Mouse (Mus musculus) frontal cortex, postnatal 25 days (tissue): Measurements from ENCODE around the gene 1700012B07Rik.

ENCODE experiments used
- DNase-seq, 2 experiments: peaks; one replicate each; pipeline ENCODE4 v3.0.0; 2022; ENCODE audit warnings: low spot score in 2 of 2

1700012B07Rik gene

DNA sequence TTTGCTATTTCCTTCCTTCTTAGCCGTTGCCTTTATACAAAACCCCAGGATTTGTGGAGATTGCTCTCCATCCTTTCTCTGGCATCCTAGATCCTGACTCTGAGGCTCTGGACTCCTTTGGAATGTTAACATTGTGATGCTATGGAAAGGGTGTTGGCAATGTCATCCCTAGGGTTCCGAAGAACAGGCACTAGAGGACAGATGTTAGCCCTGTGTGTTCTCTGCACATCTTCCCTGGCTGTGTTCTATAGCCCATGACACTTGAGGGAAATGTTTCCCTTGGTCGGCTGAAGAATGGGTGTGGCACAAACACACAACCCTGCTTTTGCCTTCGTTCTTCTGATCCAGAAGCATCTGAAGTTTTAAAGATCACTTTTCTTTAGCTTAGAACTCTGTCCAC lies at the start of gene 1700012B07Rik:
1700012B07Rik (minus strand) TSS at position 101 of the 400 bp plus-strand sequence.
- no peak for DNase-seq

DNA sequence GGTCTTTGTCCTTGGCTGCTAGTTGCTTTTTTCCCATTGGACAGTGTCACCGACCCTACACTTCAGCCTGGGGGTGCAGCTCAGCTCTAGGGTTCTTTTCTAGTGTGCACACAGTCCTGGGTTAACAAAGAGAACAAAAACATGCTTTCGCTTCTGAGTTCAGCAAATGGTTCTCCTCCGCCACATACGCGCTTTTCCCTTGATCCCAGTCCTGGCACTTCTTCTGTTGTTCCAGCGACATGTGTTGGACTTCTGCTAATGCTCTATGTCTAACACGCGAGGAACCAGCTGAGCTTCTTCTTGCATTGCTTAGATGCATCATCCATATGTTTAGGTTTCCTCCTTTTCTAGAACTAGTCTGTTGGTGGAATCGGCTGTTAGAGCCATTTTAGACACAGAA lies 48.9 kb upstream of the 1700012B07Rik start:
- no peak for DNase-seq

DNA sequence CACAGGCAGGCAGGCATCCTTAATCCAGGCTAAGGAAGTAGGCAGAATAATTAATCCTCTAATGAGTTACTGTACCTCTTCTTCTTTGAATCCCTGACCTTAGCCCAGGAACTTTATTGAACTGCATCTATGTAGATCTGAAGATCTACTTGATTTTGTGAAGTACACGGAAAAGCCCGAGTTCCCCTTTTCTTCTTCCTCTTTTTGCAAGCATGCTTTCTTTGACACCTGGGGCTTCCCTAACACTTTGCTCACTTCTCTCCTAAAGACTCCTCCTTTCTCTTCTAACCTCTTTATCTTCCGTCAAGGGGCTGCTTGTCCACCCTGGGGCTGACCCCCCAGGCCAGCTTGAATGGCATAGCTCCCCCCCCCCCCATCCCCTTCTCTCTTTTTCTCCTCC lies 48.0 kb upstream of the 1700012B07Rik start:
- no peak for DNase-seq

DNA sequence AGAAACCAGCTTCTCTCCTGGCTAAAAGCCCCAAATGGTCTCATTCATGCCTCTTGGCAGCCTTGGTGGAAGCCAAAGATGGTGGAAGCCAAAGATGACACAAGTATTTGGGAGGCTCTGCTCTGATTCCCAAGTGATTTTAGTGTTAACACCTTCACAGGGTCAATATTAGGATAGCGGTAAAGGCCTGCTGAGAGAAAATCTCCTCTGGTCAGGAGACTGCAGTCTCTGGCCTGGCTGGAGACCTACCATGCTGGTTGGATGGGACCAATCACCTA lies 47.6 kb upstream of the 1700012B07Rik start:
- no peak for DNase-seq

DNA sequence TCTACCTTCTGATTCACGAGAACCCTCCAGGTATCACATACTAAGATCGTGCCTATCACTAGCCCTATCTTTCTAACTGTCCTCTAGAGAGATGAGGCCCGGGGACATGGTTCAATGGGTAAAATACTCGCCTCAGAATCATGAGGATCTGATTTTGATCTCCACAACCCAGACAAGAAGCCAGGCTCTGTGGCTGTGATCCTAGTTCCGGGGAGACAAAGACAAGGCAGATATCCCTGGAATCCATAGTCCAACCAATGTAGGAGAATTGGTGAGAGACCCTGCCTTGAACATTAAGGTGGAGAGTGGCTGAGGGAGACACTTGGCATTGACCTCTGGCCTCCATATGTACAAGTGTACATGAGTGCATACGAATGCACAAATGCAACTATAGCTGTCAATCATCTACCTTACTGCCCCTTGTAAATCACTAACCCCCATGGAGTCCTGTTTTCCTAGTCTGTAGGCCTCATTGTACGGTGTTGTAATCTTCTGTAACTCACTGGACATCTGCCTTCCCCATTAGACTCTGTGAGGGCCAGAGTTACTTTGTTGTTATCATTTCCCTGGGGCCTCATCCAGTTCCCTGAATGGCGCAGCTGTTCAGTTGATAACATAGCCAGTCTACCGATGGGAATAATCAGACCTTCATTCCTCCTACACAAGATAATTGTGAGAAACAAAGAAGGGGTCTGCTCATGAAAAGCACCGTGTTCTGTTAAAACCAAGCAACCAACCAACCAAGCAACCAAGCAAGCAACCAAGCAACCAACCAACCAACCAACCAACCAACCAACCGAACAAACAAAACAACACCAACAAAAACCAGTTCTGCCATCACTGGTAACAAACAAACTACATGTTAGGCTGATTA lies 47.0 kb upstream of the 1700012B07Rik start:
- DNase-seq, result no peak

DNA sequence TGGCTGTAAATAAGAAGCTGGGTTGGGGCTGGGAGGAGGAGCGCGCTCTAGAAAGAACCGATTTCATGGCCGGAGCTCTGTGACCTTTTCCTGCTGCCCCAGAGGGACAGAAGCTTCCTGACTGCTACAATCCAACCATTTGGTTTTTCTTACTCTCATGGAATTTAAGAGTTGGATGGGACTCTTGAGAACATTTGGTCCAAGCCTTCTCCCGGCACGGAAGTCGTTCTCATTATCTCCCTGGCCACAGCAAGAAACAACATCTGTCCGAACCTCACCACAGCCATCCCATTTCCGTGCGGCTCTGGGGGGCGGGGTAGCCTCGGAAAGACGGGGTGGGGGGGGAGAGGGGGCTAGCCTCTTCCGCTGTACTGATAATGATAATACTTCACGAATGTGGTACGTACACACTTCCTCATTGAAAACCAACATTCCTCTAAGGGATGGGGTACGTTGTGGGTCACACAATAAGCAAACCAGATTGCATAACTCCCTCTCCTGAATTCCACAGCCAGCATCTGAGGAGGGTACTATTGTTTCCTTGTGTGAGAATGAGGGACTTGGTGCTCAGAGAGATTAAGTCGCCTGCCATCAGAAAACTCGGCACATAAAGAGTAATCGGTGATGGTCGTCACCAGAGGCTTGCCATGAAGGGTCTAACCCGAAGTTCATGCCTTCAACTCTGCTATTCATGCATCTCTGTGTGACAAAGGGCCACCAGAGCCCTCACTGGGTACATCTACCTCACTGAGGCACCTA lies 46.2 kb upstream of the 1700012B07Rik start:
- DNase-seq, result no peak

- no peak for DNase-seq
These were observed 45.4 kb upstream of the 1700012B07Rik start for GRCm38 (mm10) chr11:109873161-109873775.

- DNase-seq, result no peak
These were observed 44.8 kb upstream of the 1700012B07Rik start for GRCm38 (mm10) chr11:109872674-109873073.

- no peak for DNase-seq
These were observed 44.2 kb upstream of the 1700012B07Rik start for GRCm38 (mm10) chr11:109872056-109872455.

DNA sequence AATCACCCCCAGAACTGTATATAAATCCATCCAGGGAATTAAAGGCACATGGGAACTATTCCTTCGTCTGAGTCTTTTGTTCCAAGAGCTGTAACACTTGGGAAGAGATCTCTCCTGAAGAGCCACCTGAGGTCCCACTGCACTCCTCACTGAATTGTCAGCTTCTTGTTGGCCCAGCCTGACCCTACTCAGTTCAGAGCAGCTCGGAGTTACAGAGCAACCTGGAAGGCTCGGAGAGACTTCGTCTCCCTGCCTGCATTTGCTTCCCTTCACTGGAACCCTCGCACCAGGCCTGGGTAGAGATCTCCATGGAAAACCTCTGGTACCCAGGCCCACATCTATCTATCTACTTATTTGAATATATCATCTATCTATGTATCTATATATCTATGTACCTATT lies 40.0 kb upstream of the 1700012B07Rik start:
- DNase-seq, result no peak

GRCm38 (mm10) chr11:109866537-109867160 lies 38.8 kb upstream of the 1700012B07Rik start:
- DNase-seq, result no peak

GRCm38 (mm10) chr11:109865526-109865925 lies 37.7 kb upstream of the 1700012B07Rik start:
- DNase-seq, result no peak

- DNase-seq, result no peak
These were observed 36.1 kb upstream of the 1700012B07Rik start for GRCm38 (mm10) chr11:109863951-109864350.

DNA sequence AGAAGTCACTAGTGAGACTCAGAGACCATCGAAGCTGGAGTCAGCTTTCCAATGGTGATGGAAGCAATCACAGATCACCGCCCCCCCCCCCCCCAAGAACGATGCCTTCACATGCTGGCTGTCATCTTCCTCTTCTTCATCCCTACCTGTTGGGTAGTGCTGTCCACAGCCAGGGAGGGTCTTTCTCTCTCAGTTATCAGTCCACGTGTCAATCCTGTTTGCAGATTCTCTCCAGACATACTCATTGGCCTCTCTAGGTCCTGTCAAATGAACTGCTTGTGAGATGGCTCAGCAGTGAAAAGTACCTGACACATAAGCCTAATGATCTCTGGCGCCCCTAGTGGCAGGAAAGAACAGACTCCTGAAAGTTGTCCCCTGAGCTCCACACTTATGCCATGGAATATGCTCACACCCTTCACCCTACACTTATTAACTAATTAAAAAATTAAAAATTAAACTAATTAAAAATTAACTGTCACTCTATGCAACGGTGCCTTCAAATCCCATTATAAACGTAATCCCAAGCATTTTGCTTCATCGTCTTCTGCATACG lies 35.4 kb upstream of the 1700012B07Rik start:
- peak in 1 of 2 experiments; percentile 35 for DNase-seq

DNA sequence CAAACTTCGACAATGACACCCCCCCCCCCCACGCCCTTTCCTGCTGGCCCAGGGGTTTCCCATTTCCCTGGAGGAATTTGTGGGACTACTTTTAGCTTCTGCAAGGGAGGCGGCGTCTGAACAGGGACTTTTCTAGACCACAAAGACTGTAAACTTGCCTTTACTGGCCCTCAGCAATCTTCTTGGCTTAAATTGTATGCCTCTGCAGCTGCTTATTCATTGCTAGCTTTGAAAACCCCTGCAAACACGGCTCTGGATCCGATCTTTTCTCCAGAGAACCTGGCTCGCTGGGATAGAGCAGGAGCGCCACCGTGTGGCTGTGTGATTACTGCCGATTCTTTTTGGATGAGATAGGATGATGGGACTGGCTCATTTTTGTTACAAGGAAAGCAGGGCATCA lies 32.7 kb upstream of the 1700012B07Rik start:
- peak; percentile 90 to 96 for DNase-seq

GRCm38 (mm10) chr11:109859939-109860469 lies 32.2 kb upstream of the 1700012B07Rik start:
- no peak for DNase-seq

- DNase-seq, result no peak
These were observed 31.6 kb upstream of the 1700012B07Rik start for GRCm38 (mm10) chr11:109859441-109859840.

DNA sequence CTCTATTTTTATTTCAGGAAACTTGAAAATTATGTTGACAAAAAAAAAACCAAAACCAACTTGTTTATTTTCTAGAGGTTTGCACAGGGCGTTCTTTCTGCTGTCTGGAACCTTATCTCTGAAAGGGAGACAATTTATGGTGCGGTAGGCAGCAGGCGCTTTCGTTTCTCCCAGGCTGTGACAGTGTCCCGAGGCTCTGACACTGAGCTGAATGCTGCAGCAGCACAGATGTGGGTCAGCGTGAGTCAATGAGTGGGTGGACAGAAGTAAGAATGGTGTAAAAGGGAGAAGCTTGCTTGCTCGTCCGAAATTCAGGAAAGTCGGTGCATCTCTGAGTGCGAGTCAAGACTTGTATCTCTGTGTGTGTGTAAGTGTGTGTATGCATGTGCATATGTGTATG lies 29.2 kb upstream of the 1700012B07Rik start:
- no peak for DNase-seq

GRCm38 (mm10) chr11:109854056-109854455 lies 26.2 kb upstream of the 1700012B07Rik start:
- no peak for DNase-seq

GRCm38 (mm10) chr11:109853228-109853966 lies 25.6 kb upstream of the 1700012B07Rik start:
- no peak for DNase-seq

- DNase-seq, result no peak
These were observed 24.1 kb upstream of the 1700012B07Rik start for GRCm38 (mm10) chr11:109851996-109852395.
